Mouse (Mus musculus) activated CD4-positive, CD25-positive, alpha-beta regulatory T cell, adult 4 months (primary cell): ENCODE measurements around the gene Slain2. TPM values are rescaled to one million over a fixed set of nuclear protein-coding genes. Genes with fewer than 3 reads are reported as not detected.
"Not testable (repeated sequence)": the region's sequence is repeated elsewhere in the genome, so short reads cannot be mapped to it uniquely, and the experiment has no call there.

Experiments used
- ATAC-seq: one replicate; pipeline ENCODE4 v1.8.0; 2017
- polyA plus RNA-seq, 2 experiments: library from polyadenylated mRNA; unstranded; fragments of 100-300 nt; shearing (Covaris generic); gene quantifications; one replicate each; pipeline ENCODE4 v1.2.1; 2017

Gene Slain2
- polyA plus RNA-seq, 2 experiments from 2014 or later = 11.7 to 13.9 TPM

DNA sequence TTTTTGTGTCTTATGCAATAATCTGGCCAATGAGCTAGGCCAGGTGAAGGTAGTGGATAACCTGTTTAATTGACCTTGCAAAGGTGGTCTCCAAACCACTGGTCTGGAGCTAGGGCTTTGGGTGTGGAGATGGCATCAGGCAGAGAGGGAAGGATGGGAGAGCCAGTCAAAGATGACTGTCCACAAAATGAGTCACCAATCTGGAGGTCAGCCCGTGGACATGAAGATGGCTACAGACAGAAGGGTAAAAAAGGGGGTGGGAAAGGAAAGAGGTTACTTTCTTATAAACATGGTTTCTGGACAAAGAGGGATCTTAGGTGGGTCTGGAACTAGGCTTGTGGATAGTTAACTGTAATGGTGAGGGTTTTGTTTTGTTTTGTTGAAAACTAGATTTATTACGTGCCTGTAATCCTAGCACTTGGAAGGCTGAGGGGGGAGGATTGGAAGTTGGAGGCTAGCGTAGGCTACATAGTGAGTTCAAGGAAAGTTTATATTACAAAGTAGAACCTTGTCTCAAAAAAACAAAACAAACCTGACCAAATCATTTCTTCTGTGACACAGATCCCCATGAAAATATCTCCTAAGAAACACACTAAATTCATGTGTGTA, 40.0 kb downstream of the Slain2 start:
- no peak for ATAC-seq

DNA sequence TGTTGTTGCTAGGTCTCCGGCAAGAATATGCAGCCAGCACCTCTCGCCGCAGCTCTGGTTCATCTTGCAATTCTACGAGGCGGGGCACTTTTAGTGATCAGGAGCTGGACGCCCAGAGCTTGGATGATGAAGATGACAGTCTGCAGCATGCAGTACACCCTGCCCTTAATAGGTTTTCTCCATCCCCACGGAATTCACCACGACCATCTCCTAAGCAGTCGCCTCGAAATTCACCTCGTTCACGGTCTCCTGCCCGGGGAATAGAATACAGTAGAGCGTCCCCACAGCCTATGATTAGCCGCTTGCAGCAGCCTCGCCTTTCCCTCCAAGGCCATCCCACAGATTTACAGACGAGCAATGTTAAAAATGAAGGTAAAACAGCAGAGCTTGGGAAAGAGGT, 43.2 kb downstream of the Slain2 start:
- no peak for ATAC-seq

DNA sequence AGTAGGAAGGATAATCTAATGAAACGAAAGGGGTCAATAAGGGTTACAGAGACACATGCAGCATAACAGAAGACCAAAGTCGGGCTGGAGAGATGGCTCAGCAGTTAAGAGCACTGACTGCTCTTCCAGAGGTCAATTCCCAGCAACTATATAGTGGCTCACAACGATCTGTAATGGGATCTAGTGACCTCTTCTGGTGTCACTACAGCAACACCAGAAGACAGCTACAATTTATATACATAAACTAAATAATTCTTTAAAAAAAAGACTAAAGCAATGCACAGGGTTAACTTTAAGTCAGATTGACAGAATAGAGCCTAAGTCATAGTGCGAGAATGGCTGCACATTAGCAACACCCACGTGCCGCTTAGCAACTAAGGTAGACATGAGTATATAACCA, 46.0 kb downstream of the Slain2 start:
- ATAC-seq = no peak

- no peak for ATAC-seq
These were observed 51.6 kb downstream of the Slain2 start for GRCm38 (mm10) chr5:72965706-72966105.

- ATAC-seq = no peak
These were observed 58.3 kb downstream of the Slain2 start for GRCm38 (mm10) chr5:72972435-72972834.

GRCm38 (mm10) chr5:72972934-72973333, 58.8 kb downstream of the Slain2 start:
- ATAC-seq = no peak

DNA sequence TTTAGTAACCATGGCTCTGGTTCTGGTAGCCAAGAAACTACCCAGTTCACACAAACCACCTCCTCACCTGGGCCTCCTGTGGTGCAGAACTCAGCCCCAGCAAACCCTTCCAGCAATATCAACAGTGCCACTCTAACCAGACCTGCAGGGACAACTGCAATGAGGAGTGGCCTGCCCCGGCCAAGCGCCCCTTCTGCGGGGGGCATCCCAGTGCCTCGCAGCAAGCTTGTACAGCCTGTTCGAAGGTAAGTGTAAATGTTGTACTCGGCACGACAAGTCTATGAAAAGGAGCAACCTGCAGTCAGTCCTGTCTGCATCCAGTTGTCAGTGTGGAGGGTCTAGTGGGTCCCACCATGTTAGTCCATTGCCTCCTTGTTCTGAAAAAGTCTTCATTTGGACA, 60.5 kb downstream of the Slain2 start, which contains the start of gene Gm10135:
Gene Gm10135, minus strand, starts transcription at position 101 of the 400 bp plus-strand sequence.
- ATAC-seq = no peak

DNA sequence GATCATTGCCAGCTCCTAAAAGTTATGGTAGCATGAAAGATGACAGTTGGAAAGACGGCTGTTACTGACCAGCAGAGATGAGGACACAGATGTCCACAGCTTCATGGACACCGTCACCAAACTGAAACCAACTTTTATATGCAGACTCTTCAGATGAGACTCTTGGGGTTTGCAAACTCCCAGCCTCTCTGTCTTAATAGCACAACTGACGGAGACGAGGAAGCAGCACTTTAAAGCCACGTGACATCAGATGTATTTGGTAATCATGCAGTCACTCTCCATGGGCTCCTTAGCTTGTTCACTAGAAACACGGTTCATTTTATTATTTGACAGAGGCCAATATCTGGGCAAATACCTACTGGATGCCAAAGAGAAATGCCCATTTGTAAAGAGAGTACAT, 61.9 kb downstream of the Slain2 start:
- no peak for ATAC-seq

DNA sequence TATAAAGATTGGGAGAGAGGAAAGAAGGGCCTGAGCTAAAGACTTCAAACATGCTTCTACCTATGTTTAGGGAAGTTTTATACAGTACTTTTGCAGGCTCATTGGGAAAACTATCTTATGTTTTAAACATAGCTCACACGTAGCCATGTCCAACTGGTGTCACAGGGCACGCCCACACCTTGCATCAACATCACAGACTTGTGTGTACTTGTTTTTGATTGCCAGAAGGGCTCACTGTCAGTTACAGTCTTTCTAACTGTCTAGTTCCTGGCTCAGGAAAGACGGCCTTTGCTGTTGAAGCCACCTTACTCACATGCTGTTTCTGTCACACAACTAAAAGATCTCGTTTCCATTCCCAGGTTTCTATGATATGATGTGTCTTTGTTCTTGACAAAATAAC, 62.4 kb downstream of the Slain2 start:
- no peak for ATAC-seq

DNA sequence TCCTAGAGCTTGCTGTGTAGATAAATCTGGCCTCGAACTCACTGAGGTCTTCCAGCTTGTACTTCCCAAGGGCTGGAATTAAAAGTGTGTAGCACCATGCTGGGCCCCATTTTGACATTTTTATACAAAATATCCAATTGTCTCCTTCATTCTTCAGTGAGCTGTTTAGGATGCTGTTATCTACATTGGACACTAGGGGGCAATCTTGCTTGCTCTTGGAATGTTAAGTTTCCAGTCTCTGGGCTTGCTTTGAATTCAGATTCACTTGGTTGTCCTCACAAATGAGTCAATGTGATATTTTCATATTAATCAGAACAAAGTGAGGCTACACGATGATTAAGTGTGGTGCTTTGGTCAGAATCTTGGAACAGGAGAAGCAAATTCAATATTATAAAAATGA, 70.0 kb downstream of the Slain2 start:
- ATAC-seq = peak; percentile 46

- ATAC-seq = no peak
These were observed 73.7 kb downstream of the Slain2 start for GRCm38 (mm10) chr5:72987786-72988185.

DNA sequence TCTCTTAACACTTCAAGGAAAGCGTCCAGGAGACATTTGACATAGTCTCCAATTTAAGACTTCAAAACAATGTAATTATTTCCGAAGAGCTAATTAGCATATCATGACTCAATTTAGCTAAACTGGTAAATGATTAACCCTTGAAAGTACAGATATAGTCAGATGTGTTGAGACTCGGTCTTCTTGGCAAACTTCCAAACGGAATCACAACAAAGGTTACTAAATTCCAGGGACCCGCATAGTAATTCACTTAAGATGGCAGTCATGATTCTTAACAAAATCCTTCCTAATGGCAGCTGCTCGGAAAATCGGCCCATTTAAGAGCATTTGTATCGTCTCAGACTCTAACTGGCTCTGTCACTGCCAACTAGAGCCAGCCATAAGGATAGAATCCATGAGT, 75.7 kb downstream of the Slain2 start:
- no peak for ATAC-seq

DNA sequence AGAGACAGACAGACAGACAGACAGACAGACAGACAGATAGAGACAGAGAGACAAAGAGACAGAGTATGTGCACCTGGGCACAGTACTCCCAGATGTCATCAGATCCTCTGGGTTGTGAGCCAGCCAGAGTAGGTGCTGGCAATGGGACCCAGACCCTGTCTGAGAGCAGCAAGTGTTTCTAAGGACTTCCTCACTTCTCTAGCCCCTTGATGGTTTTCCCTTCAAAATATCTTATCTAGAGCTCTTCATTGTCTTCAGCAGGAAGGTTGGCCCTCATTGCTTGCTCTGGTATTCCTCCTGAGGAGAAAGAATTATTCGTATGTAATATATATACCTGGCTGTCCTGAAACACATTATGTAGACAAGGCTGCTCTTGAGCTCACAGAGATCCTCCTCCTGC, 78.4 kb downstream of the Slain2 start:
- ATAC-seq = no peak

- no peak for ATAC-seq
These were observed 80.3 kb downstream of the Slain2 start for GRCm38 (mm10) chr5:72994424-72994823.

DNA sequence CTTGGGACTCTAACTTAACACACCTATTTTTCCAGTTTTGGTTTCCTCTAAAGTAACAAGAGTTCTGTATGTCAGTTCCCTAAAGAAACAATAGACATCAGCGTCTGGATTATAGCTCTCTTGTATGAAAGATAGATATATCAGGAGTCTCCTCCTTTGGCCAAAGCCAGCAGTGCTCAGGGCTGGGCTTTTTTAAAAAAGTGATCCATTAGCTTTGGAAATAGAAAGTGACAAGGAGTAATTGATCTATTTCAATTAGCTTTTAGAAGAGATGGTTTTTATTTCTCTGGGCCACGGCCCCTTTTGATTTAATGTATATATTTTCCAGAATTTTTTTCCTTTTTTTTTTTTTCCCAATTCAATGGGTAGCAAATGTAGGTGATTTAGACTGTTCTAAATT, 80.8 kb downstream of the Slain2 start:
- ATAC-seq = no peak

DNA sequence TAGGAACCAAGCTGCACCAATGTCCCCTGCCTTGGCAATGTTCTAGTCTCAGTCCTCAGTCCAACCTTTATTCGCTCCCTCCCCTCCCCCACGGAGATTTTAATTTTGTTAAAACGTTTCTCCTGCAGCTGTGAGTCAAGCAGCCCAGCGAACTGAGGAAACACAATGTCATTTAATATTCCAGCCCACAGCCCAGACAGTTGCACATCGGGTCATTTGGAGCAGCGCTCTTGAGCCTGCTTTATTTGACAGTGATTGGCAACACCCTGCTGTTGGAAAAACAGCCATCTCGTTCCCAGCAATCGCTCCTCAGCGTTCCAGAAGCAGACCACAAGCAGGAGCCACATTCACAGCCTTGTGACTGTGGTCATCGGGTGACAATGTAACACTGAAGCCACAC, 81.3 kb downstream of the Slain2 start:
- no peak for ATAC-seq

GRCm38 (mm10) chr5:72998546-72998945, 84.4 kb downstream of the Slain2 start:
- not testable (repeated sequence) for ATAC-seq

GRCm38 (mm10) chr5:73004046-73004445, 89.9 kb downstream of the Slain2 start:
- ATAC-seq = no peak

- no peak for ATAC-seq
These were observed 92.9 kb downstream of the Slain2 start, which contains the start of gene Slc10a4 for GRCm38 (mm10) chr5:73006784-73007581. TSS of gene Slc10a4 (plus strand) at chr5:73006883.

DNA sequence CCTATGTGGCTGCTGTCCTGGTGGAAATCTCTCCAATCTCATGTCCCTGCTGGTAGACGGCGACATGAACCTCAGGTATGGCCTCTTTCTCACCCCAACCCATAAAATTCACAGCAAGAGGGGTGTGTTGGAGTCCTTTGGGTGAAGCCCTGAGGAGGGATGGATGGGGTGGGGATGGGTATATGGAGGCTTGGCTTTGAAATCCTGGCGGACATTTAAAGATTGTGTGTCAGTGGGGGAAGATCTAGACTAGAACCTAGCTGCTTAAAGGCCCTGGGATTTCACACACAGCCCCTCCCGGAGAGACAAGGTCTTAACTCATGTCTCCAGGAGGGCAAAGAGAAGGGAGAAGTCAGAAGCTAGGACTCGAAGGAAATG, 93.5 kb downstream of the Slain2 start:
- ATAC-seq = no peak

GRCm38 (mm10) chr5:73008230-73008629, 94.1 kb downstream of the Slain2 start:
- peak; percentile 49 for ATAC-seq

DNA sequence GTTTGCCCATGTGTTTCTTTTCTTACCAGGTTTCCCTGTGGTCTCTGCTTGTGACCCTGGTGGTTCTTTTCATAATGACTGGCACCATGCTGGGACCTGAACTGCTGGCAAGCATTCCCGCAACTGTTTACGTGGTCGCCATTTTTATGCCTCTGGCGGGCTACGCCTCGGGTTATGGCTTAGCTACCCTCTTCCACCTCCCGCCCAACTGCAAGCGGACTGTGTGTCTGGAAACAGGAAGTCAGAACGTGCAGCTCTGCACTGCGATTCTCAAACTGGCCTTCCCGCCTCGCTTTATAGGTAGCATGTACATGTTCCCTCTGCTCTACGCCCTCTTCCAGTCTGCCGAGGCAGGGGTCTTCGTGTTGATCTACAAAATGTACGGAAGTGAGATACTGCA, 97.7 kb downstream of the Slain2 start:
- not testable (repeated sequence) for ATAC-seq

- not testable (repeated sequence) for ATAC-seq
These were observed 98.9 kb downstream of the Slain2 start for GRCm38 (mm10) chr5:73012884-73013610.
